Mouse (Mus musculus) hindbrain, embryonic 12.5 days (tissue): ENCODE results near the gene Gm20388. TPM values are rescaled to one million over a fixed set of nuclear protein-coding genes. Genes with fewer than 3 reads are reported as not detected.

ENCODE experiments used
- ATAC-seq: fragments of 200-750 bp; cut with Nextera tagmentation; 2 replicates; pipeline ENCODE4 v1.8.0; 2017; ENCODE audit warnings: moderate TSS enrichment; ENCODE audit not compliant: low FRiP score
- H3K27ac ChIP-seq: fragments of 300-500 bp; sonication (generic); 2 replicates; pipeline ENCODE4 v1.5.1; 2016; ENCODE audit warnings: mild to moderate bottlenecking
- H3K27me3 ChIP-seq: fragments of 300-500 bp; sonication (generic); 2 replicates; pipeline ENCODE4 v1.6.1; 2016; ENCODE audit warnings: mild to moderate bottlenecking
- H3K36me3 ChIP-seq: fragments of 300-500 bp; sonication (generic); 2 replicates; pipeline ENCODE4 v1.6.1; 2016; ENCODE audit warnings: mild to moderate bottlenecking
- H3K4me1 ChIP-seq: fragments of 300-500 bp; sonication (generic); 2 replicates; pipeline ENCODE4 v1.6.1; 2016
- H3K4me2 ChIP-seq: fragments of 300-500 bp; sonication (generic); replicated peaks from 2 replicates; pipeline ENCODE4 v1.6.1; 2016; ENCODE audit warnings: mild to moderate bottlenecking
- H3K4me3 ChIP-seq: fragments of 300-500 bp; sonication (generic); 2 replicates; pipeline ENCODE4 v1.5.1; 2016; ENCODE audit warnings: mild to moderate bottlenecking
- H3K9ac ChIP-seq: fragments of 300-500 bp; sonication (generic); 2 replicates; pipeline ENCODE4 v1.6.1; 2016; ENCODE audit warnings: mild to moderate bottlenecking, moderate library complexity
- H3K9me3 ChIP-seq: fragments of 300-500 bp; sonication (generic); replicated peaks from 2 replicates; pipeline ENCODE4 v1.6.1; 2016; ENCODE audit warnings: mild to moderate bottlenecking
- WGBS: fragments of 180-500 bp; shearing (Covaris S2); methylation state at CpG from one replicate; pipeline ENCODE4 v1.1.7; 2016; 5-methylcytosine and 5-hydroxymethylcytosine counted together
- polyA plus RNA-seq: library from polyadenylated mRNA; unstranded; fragments of >200 nt; fragmentation: Nextera tagmentation; extraction: Ambion mirVana; gene quantifications from 2 replicates; pipeline ENCODE4 v1.2.1, GENCODE M21; 2016

The Gm20388 gene
- polyA plus RNA-seq, 1 experiment from 2014 or later: not detected

GRCm38 (mm10) chr8:121394686-121395085 is 1484.0 kb downstream of the Gm20388 start:
- no peaks in the 10 kb centered on the region for H3K9me3 ChIP-seq
- no peak overlapping the region for H3K4me3 ChIP-seq
- H3K9ac ChIP-seq: no peak overlapping the region
- peaks cover 38% of the 10 kb centered on the region for H3K4me1 ChIP-seq
- ATAC-seq: no peak
- H3K4me2 ChIP-seq: no peak overlapping the region
- H3K36me3 ChIP-seq: no peaks in the 10 kb centered on the region
- H3K27ac ChIP-seq: 0 out of 2 replicates have a peak overlapping the region, but pooled peaks have one; percentile 52
- H3K27me3 ChIP-seq: peaks cover 63% of the 10 kb centered on the region
- WGBS: 58% methylated on average over 5 of the region's 5 CpGs

- peaks cover 57% of the 10 kb centered on the region for H3K27me3 ChIP-seq
- H3K9me3 ChIP-seq: no peaks in the 10 kb centered on the region
- H3K27ac ChIP-seq: no peak overlapping the region
- no peak overlapping the region for H3K4me2 ChIP-seq
- no peak for ATAC-seq
- H3K36me3 ChIP-seq: no peaks in the 10 kb centered on the region
- peaks cover 38% of the 10 kb centered on the region for H3K4me1 ChIP-seq
- H3K4me3 ChIP-seq: no peak overlapping the region
- WGBS: 51% methylated on average over 11 of the region's 11 CpGs
- H3K9ac ChIP-seq: no peak overlapping the region
Observed at GRCm38 (mm10) chr8:121395316-121395715, 1484.7 kb downstream of the Gm20388 start.

DNA sequence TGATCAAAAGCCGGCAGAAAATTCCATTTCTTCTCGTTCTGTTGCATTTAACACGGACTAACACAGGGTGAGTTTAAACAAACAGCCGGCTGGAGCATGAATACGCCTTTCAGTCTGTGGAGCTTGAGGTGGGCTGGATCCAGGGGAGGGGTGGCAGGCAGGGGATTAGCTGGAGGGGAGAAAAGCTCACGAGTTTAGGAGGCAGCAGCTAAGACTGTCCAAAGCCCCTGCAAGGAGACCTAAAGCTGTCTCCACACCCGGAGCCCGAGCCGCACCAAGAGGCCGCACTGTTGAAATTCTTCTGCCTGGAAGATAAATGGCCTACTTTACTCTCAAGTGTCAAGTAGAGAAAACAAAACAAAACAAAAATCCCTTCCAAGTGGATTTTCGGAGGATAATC is 1485.5 kb downstream of the Gm20388 start:
- Histone ChIP-seq H3K9ac (no peak overlapping the region), H3K27ac (0 out of 2 replicates have a peak overlapping the region, but pooled peaks have one; percentile 44), H3K36me3 (no peaks in the 10 kb centered on the region), H3K4me3 (no peak overlapping the region), H3K9me3 (no peaks in the 10 kb centered on the region), H3K4me2 (no peak overlapping the region), H3K4me1 (peaks cover 32% of the 10 kb centered on the region), H3K27me3 (peaks cover 49% of the 10 kb centered on the region)
- no peak for ATAC-seq
- 34% methylated on average over 11 of the region's 11 CpGs for WGBS

DNA sequence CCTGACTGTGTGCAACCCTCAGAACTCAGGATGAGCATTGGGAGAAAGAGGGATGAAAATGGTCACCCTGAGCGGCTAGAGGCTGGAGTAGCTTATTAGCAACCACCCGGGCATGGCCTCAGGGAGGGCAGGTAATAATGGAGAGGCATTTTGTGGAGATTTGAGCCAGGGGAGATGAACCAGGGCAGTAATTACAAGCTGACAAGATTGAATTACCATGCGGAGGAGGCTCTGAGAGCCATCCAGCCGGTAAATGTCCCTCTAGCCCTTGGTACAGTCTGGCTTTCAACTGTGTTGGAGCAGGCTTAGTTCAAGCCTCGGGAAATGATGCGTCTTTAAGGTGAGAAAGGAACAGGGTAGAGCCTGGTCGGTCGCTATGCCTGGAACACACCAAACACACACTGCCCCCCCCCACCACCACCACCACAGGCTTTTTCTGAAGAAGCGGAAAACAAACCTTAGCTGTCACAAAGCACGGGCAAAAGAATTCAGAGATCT is 1486.6 kb downstream of the Gm20388 start:
- Histone ChIP-seq H3K4me2 (no peak overlapping the region), H3K4me1 (peaks cover 23% of the 10 kb centered on the region), H3K9ac (no peak overlapping the region), H3K27ac (peak overlapping the region; percentile 44; the same call in 1 of the 2 replicates), H3K27me3 (peaks cover 40% of the 10 kb centered on the region), H3K4me3 (no peak overlapping the region), H3K36me3 (no peaks in the 10 kb centered on the region), H3K9me3 (no peaks in the 10 kb centered on the region)
- no peak for ATAC-seq
- 38% methylated on average over 10 of the region's 10 CpGs for WGBS

DNA sequence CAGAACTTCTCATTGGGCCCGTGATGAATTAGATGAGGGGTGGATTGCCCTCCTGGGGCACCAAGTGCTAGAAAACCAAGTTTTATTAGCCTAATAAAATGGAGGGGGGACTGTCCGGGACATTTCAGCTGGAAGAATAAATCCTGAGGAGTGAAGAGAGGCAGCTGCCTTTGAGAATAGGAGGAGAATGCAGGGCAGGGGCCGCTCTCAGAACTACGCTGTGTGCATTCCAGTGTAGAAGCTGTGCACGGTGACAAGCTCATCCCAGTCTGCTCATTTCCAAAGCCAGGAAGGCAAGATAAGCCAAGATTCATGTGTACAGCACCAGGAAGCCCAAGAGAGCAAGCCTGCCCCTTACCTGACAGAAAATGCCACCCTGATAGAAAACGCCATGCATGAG is 1487.4 kb downstream of the Gm20388 start:
- no peak overlapping the region for H3K27ac ChIP-seq
- peaks cover 32% of the 10 kb centered on the region for H3K27me3 ChIP-seq
- no peaks in the 10 kb centered on the region for H3K36me3 ChIP-seq
- 65% methylated on average over 6 of the region's 6 CpGs for WGBS
- no peak overlapping the region for H3K4me3 ChIP-seq
- H3K4me2 ChIP-seq: 0 out of 2 replicates have a peak overlapping the region, but pooled peaks have one; percentile 6
- no peaks in the 10 kb centered on the region for H3K9me3 ChIP-seq
- no peak for ATAC-seq
- H3K9ac ChIP-seq: no peak overlapping the region
- peaks cover 20% of the 10 kb centered on the region for H3K4me1 ChIP-seq

GRCm38 (mm10) chr8:121398724-121399123 is 1488.1 kb downstream of the Gm20388 start:
- Histone ChIP-seq H3K36me3 (no peaks in the 10 kb centered on the region), H3K9me3 (no peaks in the 10 kb centered on the region), H3K4me2 (no peak overlapping the region), H3K4me3 (no peak overlapping the region), H3K9ac (no peak overlapping the region), H3K4me1 (peaks cover 20% of the 10 kb centered on the region), H3K27ac (no peak overlapping the region), H3K27me3 (peaks cover 27% of the 10 kb centered on the region)
- WGBS: 93% methylated on average over 20 of the region's 20 CpGs
- no peak for ATAC-seq

DNA sequence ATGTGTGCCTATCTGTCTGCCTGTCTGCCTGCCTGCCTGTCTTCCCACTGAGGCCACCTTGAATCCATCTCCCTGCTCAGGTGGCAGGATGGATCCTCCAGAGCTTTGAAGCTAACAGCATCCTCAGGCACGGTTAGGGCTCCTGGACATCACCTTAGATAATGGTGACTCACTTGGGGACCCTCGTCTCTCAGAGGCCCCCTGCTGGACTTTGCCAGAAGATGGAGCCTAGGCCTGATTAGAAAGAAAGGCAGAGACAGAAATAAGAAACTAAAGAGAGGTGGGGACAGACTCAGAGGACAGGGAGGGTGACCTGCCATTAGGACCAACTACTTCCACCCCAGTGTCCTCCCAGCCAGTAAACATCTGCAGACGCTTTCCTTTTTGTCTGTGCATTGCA is 1488.5 kb downstream of the Gm20388 start:
- H3K36me3 ChIP-seq: no peaks in the 10 kb centered on the region
- WGBS: 49% methylated on average over 3 of the region's 3 CpGs

DNA sequence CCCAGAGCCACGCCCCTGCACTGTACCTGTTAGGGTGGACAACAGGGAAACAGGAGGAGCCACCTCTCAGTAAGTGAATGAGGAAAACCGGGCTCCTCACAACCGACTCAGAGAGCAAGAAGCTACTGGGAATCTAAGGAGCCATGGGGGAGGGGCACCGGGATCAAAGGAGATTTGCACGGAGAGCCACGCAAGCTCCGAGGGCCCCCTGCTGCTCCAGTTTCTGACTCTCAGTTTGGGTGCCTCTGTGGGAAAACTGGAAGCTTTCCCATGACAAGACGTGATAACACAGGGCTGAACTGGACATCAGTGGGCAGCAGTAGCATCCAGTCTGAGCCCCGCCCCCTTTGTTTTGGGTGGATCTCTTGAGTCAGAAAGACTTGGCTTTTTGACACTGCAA is 1489.9 kb downstream of the Gm20388 start:
- ATAC-seq: no peak
- H3K4me2 ChIP-seq: no peak overlapping the region
- 38% methylated on average over 9 of the region's 9 CpGs for WGBS
- peaks cover 16% of the 10 kb centered on the region for H3K4me1 ChIP-seq
- no peak overlapping the region for H3K9ac ChIP-seq
- no peak overlapping the region for H3K27ac ChIP-seq
- H3K36me3 ChIP-seq: no peaks in the 10 kb centered on the region
- H3K4me3 ChIP-seq: no peak overlapping the region
- H3K27me3 ChIP-seq: peaks cover 16% of the 10 kb centered on the region
- H3K9me3 ChIP-seq: no peaks in the 10 kb centered on the region; the same call in 1 of the 2 replicates

More for the DNA sequence above, 1488.5 kb downstream of the Gm20388 start:
- Histone ChIP-seq H3K4me1 (peaks cover 20% of the 10 kb centered on the region), H3K4me2 (no peak overlapping the region), H3K9me3 (no peaks in the 10 kb centered on the region), H3K4me3 (no peak overlapping the region), H3K27ac (no peak overlapping the region), H3K27me3 (peaks cover 24% of the 10 kb centered on the region), H3K9ac (no peak overlapping the region)
- no peak for ATAC-seq

GRCm38 (mm10) chr8:121403821-121404220 is 1493.2 kb downstream of the Gm20388 start:
- H3K9me3 ChIP-seq: no peaks in the 10 kb centered on the region; the same call in 1 of the 2 replicates
- ATAC-seq: no peak
- H3K4me1 ChIP-seq: no peaks in the 10 kb centered on the region; the same call in 1 of the 2 replicates
- no peak overlapping the region for H3K4me3 ChIP-seq
- no peak overlapping the region for H3K27ac ChIP-seq
- H3K27me3 ChIP-seq: no peaks in the 10 kb centered on the region
- WGBS: 83% methylated on average over 6 of the region's 6 CpGs
- no peak overlapping the region for H3K9ac ChIP-seq
- H3K4me2 ChIP-seq: no peak overlapping the region
- H3K36me3 ChIP-seq: no peaks in the 10 kb centered on the region

DNA sequence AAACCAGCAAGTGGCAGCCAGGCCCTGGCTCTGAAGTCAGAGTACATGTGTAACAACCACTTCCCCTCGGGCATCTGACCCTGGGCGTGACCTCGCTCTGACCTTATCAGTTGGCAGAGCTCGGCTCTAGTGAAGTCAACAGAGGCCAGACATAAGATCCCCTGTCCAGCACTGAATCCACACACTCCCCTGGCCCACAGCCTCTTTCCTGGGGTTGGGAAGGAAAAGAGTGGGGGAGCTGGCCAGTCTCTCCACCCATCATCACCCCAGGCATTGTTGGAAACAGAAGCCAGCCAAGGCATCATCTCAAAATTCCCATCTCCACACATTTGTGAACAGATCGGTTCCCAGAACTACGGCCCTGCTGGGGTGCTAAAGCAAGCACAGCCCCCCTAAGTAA is 1507.4 kb downstream of the Gm20388 start:
- H3K36me3 ChIP-seq: no peaks in the 10 kb centered on the region
- 47% methylated on average over 6 of the region's 6 CpGs for WGBS
- H3K9me3 ChIP-seq: 0 out of 2 replicates have a peak, but pooled peaks cover 3% of the 10 kb centered on the region
- no peak overlapping the region for H3K4me2 ChIP-seq
- no peak for ATAC-seq
- H3K4me1 ChIP-seq: 0 out of 2 replicates have a peak, but pooled peaks cover 5% of the 10 kb centered on the region
- H3K27ac ChIP-seq: no peak overlapping the region
- no peak overlapping the region for H3K4me3 ChIP-seq
- H3K9ac ChIP-seq: no peak overlapping the region
- H3K27me3 ChIP-seq: no peaks in the 10 kb centered on the region

DNA sequence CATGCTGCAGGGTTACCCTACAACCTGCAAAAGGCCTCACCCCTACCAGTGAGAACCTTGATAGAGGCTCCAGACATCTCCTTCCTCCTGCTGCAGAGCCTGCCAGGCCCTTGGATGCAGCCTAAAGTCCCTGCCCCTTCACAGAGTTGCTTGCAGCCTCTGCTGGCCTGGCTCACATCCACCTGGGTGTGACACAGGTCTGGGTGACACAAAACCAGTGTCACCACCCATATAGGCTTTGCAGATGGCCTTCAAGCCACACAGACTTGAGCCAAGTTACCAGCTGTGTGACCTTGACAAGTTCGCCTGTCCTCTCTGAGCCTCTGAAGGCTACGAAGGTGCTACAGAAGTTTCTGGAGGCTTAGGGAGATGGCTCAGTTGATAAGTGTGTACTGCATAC is 1508.9 kb downstream of the Gm20388 start:
- H3K27me3 ChIP-seq: no peaks in the 10 kb centered on the region
- ATAC-seq: no peak

DNA sequence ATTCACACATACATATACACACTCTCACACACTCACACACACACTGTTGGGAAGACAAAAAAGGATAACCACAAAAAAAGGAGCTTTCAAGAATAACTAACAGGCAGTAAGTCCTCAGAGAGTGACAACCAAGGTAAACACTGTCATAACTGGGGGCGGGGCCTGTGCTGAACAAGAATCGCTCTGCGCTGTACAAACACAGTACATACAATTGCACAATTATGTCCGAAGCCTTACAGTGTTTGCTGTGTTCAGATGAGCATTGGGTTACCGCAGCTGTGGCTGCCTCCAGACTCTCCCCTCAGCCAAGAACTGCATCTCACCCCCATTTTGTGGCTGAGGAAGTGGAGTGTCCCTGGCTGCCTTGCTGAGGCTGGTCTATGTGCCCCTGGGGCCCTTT is 1510.4 kb downstream of the Gm20388 start:
- Histone ChIP-seq H3K4me3 (no peak overlapping the region), H3K9ac (no peak overlapping the region), H3K4me2 (no peak overlapping the region), H3K36me3 (no peaks in the 10 kb centered on the region), H3K9me3 (no peaks in the 10 kb centered on the region), H3K27ac (no peak overlapping the region), H3K27me3 (no peaks in the 10 kb centered on the region), H3K4me1 (0 out of 2 replicates have a peak, but pooled peaks cover 5% of the 10 kb centered on the region)
- no peak for ATAC-seq
- 86% methylated on average over 5 of the region's 5 CpGs for WGBS

More for the DNA sequence above, 1508.9 kb downstream of the Gm20388 start:
- no peak overlapping the region for H3K9ac ChIP-seq
- WGBS: 83% methylated on average over 2 of the region's 2 CpGs
- 0 out of 2 replicates have a peak, but pooled peaks cover 5% of the 10 kb centered on the region for H3K4me1 ChIP-seq
- H3K4me3 ChIP-seq: no peak overlapping the region
- no peaks in the 10 kb centered on the region for H3K9me3 ChIP-seq
- no peak overlapping the region for H3K4me2 ChIP-seq
- H3K36me3 ChIP-seq: no peaks in the 10 kb centered on the region
- H3K27ac ChIP-seq: no peak overlapping the region

DNA sequence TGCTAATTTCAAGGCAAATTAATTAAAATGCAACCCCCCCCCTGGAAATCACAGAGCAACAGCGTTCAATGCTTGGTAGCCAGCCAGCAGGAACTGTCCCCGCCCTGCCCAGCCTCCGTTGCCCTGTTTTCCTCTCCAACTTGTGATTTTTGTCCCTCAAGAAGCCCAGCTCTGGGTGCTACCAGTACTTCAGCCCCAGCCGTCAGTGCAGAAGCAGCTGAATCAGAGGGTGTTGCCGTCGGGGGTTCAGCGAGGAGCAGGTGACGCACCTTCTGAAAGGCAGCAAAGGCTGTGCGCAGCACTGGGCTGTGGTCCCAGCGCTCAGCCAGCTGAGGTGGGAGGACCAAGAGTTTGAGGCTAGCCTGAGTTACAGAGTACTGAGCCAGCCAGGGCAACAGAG is 1513.4 kb downstream of the Gm20388 start:
- Histone ChIP-seq H3K4me3 (no peak overlapping the region), H3K4me1 (no peaks in the 10 kb centered on the region), H3K4me2 (no peak overlapping the region), H3K36me3 (no peaks in the 10 kb centered on the region), H3K9me3 (no peaks in the 10 kb centered on the region), H3K27me3 (no peaks in the 10 kb centered on the region), H3K27ac (no peak overlapping the region), H3K9ac (no peak overlapping the region)
- WGBS: 95% methylated on average over 10 of the region's 10 CpGs
- no peak for ATAC-seq
